ENCODE assay signal across 11 mouse cellular contexts in the genomic region with DNA sequence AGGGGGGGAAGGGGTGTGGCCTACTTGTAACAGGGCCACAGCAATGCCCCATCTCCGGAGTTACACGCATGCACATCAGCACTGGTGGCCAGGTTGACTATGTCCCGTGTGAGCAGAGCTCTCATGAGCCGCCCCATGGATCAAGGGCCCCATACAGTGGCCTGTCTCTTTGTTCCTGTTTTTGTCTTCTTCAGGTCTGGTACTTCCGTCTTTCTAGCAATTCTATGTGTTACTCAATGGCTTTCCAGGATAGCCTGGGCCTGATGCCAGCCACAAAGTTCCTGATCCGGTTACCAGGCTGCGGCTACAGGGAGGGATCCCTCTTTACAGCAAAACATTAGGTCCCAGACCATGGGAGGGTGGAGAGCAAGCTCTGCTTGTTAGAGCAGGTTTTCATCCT. TPM values are rescaled to one million over a fixed set of nuclear protein-coding genes. Genes with fewer than 3 reads are reported as not detected.
DNase-seq lines count a peak whose midpoint lies in the region; TF ChIP-seq lines count a peak whose summit lies in the region.
"Had no signal": no experiment of that assay in that cellular context is flagged by ENCODE, and none has a peak within 500 bp of the region (broad histone marks: within the 10 kb centered on the region; RNA-seq: fewer than 3 reads in every experiment).

No protein-coding gene starts in this region.

- H3K36me3 ChIP-seq in midbrain, embryonic 10.5 days, result no peaks in the 10 kb centered on the region

- TF ChIP-seq CTCF in layer of hippocampus, adult 2 months (conservative IDR thresholded peaks at IDR 0.05), result no peak
- no peak for TF ChIP-seq CTCF in gastrocnemius, adult 2 months (IDR thresholded peaks at IDR 0.05)

- no peak overlapping the region for H3K27ac ChIP-seq in layer of hippocampus, adult 2 months
- H3K27ac ChIP-seq in gastrocnemius, adult 2 months, result no peak overlapping the region
- H3K27ac ChIP-seq in midbrain, embryonic 10.5 days (replicated peaks), result no peak overlapping the region
- H3K27ac ChIP-seq: macrophage had no signal

- no peaks in the 10 kb centered on the region for H3K4me1 ChIP-seq in midbrain, embryonic 10.5 days

- 0 out of 2 replicates have a peak, but pooled peaks cover 3% of the 10 kb centered on the region for H3K27me3 ChIP-seq in midbrain, embryonic 10.5 days (ENCODE audit: low read depth, poor library complexity, severe bottlenecking)

- no peak overlapping the region for H3K4me3 ChIP-seq in layer of hippocampus, adult 2 months
- no peak overlapping the region for H3K4me3 ChIP-seq in gastrocnemius, adult 2 months
- no peak overlapping the region for H3K4me3 ChIP-seq in midbrain, embryonic 10.5 days

- intact Hi-C loops in gastrocnemius, adult 2 months (cut with DNase I), result loop anchor here (10.0 kb wide), 1 partner anchor 198 kb away; no protein-coding TSS in a partner anchor

- peak; percentile 34 for DNase-seq in layer of hippocampus, adult 9-11 months
- DNase-seq in layer of hippocampus, adult 2 months (ENCODE audit: low spot score in 2 of 2), result no peak
- peak; percentile 38 for DNase-seq in adrenal gland, postnatal 25 days
- DNase-seq in gastrocnemius, adult 2 months, result peak; percentile 79
- peak; percentile 63 for DNase-seq in lung, postnatal 25 days (ENCODE audit: low spot score)
- no peak for DNase-seq in cerebellum, adult 11-12 months
- DNase-seq in thymus, postnatal 36 days, result no peak
- DNase-seq in midbrain, embryonic 10.5 days (ENCODE audit: low spot score), result no peak
- DNase-seq: cerebellum, postnatal 14 days had no signal

- H3K9me3 ChIP-seq in midbrain, embryonic 10.5 days (replicated peaks), result no peaks in the 10 kb centered on the region

- 87% methylated on average over 7 of the region's 7 CpGs for WGBS in midbrain, embryonic 10.5 days

RNA-seq across cellular contexts. Expression of a gene that starts 39.1 kb away (rescaled TPM):
- total RNA-seq in layer of hippocampus, adult 2 months (2021), result 10 to 100 TPM; 40.0 to 41.8 TPM
- 38.1 and 41.6 TPM in 2 replicates for total RNA-seq in adrenal gland, postnatal 25 days (2021)
- 10 to 100 TPM; 18.3 to 19.1 TPM for total RNA-seq in gastrocnemius, adult 2 months (2021)
- polyA plus RNA-seq in midbrain, embryonic 10.5 days (2016; fragmentation: Nextera tagmentation; extraction: Ambion mirVana), result 27.3 and 28.1 TPM in 2 replicates

RNA-seq across cellular contexts. Expression of a gene that starts 39.4 kb away (rescaled TPM):
- total RNA-seq in layer of hippocampus, adult 2 months (2021), result not detected
- not detected in 2 replicates for total RNA-seq in adrenal gland, postnatal 25 days (2021)
- not detected for total RNA-seq in gastrocnemius, adult 2 months (2021)
- polyA plus RNA-seq in midbrain, embryonic 10.5 days (2016; fragmentation: Nextera tagmentation; extraction: Ambion mirVana), result 0.10 and 0.31 TPM in 2 replicates
- polyA plus RNA-seq: large intestine, adult 2 months; macrophage had no signal

Comparison
In these comparisons a context has a peak if more than half of its experiments do, and no peak if none do; other contexts are left out.
1. DNase-seq: peak in layer of hippocampus, adult 9-11 months (single experiment), adrenal gland, postnatal 25 days (single experiment), gastrocnemius, adult 2 months (single experiment) and lung, postnatal 25 days (single experiment); none in layer of hippocampus, adult 2 months (0 of 2), cerebellum, adult 11-12 months (single experiment), thymus, postnatal 36 days (0 of 2) and midbrain, embryonic 10.5 days (single experiment).